Mouse (Mus musculus) monocyte, adult 5-6 weeks (primary cell): ENCODE measurements at regions not wholly inside any gene's neighbourhood (a gene's known extent, or its start where the extent isn't known, plus 50 kb on each side); places are given as distances from the start of the nearest gene placed in this dataset.

Experiments used
- ATAC-seq: fragments of 153-309, 156-312 bp; replicated peaks from 2 replicates; pipeline ENCODE4 v1.8.0; 2017; ENCODE audit warnings: mild to moderate bottlenecking; ENCODE audit not compliant: low TSS enrichment, insufficient number of reproducible peaks, severe bottlenecking, poor library complexity, low FRiP score

- no peak for ATAC-seq
These were observed 416.4 kb downstream of the Fut8 start for GRCm38 (mm10) chr12:77654282-77654681.

- no peak for ATAC-seq
These were observed 419.1 kb downstream of the Fut8 start for GRCm38 (mm10) chr12:77657060-77657459.

GRCm38 (mm10) chr12:77657878-77658277 lies 420.0 kb downstream of the Fut8 start:
- no peak for ATAC-seq

DNA sequence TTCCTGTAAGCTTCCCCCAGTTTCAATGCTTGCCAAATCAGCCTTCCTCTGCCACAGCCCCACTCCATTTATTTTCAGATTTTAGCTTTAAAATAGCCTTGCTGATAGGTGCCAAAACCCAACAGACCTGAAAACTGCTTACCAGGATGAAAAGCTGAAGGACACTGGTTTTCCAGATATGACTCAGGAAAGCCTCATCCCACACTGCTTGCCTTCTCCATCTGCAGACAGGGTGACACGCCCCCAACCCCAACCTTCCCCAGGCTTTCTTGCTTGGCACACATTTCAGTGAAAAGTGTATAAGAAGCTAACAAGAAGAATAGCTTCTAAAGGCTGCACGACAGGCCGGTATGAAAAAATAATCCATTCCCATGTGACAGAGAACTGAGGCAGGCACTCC lies 425.3 kb downstream of the Fut8 start:
- no peak for ATAC-seq

GRCm38 (mm10) chr12:77663665-77664374 lies 425.9 kb downstream of the Fut8 start:
- ATAC-seq = no peak

DNA sequence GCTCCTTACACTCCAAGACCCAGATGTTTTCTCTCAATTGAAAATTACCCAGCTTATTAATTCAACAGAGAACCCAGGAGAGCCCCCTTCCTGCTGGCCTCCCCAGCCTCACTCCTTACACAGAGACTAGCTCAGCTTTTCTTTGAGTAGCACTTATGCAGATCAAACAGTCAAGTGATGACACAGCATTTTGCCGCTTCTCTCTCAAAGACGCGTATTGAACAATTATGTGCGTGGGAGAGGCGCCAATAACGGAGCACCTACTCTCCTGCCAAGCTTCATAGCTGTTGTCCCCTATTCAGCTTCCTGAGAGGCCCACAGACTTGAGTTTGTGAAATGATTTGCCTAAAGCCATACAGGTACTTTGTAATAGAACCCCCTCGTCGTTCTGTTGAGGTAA lies 428.5 kb downstream of the Fut8 start:
- ATAC-seq = no peak

GRCm38 (mm10) chr12:77667151-77667874 lies 429.4 kb downstream of the Fut8 start:
- ATAC-seq = no peak

- ATAC-seq = no peak
These were observed 429.9 kb downstream of the Fut8 start for GRCm38 (mm10) chr12:77667875-77668204.

- ATAC-seq = no peak
These were observed 432.6 kb downstream of the Fut8 start for GRCm38 (mm10) chr12:77670531-77670930.

- no peak for ATAC-seq
These were observed 436.4 kb downstream of the Fut8 start for GRCm38 (mm10) chr12:77674352-77674751.

GRCm38 (mm10) chr12:77674755-77675154 lies 436.8 kb downstream of the Fut8 start:
- ATAC-seq = peak; percentile 59; the same call in 1 of the 2 replicates

DNA sequence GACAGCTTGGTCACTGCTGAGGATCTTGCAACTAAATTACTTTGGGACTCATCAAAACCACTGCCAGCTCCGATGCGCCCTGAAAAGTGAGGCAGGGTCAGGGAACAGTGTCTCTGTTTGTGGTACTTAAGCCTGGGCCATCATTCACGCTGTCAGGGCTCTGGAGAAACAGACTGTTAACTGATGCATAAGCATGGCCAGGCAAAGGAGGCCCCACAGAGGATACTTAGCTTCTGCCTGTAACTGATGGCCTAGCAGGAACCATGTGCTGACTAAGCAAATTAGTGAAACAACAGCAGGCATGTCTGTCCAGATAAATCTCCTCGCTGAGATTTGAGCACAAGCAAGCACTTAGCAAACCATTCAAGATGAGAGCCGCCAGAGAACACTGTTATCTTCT lies 440.1 kb downstream of the Fut8 start:
- no peak for ATAC-seq

DNA sequence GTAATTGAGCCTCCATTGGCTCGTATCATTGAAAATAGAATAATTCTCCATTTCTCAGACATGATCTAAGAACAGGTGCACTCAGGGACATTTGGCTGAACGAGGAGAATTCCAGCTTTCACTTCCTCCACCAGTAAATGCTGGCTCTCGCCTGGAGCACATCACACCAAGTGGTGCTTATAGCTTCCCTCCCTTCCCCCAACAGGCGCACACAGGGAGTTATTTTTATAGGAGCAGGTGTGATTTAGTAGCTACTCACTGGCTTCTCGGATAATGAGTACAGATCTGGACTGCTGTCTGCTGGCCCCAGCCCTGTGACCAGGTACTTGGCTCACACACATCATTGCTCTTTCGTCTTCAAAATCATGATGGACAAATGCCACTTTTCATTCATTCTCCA lies 456.2 kb downstream of the Fut8 start:
- no peak for ATAC-seq

DNA sequence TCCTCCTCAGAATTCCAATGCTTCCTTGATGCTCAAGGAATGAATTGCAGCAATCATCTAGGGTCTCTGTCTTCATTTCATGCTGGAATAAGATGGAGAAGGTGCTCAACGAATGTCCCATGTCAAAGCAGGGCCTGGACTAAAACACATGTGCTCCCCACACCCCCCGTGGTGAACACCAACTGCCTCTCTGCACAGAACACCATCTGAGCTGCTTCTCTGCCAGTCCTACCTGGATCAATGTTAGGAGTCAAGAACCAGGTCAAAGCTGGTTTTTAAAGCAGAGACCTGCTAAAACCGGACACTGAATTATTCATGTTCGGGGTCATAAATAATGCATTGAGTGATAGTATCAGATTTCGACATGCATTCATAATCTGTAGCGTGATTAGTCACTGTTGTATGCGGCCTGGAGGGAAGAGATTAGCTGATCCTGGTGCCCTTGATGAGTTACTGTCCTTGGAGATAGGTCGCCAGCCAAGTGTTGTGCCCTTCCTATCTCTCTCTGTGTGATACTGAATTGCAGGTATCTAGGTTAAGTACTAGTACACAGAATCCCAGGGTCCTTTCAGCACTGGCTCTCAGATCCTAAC lies 458.2 kb downstream of the Fut8 start:
- no peak for ATAC-seq

DNA sequence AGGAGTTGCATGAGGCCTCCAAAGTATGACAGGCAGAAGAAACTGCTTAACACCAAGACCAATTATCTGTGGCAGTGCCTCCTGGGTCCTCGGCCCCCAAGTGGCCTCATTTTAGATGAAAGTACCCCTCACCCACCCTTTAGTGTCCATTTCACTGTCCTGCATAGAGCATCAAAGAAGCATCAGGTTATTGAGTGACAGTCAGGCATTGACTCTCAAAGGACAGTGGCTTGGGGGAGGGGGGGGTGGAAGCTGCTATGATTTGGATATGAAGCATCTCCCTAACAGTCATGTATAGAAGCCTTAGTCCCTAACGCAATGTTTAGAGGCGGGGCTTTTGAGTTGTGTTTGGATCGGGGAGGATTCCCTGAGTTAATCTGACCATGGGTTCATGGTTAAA lies 458.7 kb downstream of the Fut8 start:
- no peak for ATAC-seq

DNA sequence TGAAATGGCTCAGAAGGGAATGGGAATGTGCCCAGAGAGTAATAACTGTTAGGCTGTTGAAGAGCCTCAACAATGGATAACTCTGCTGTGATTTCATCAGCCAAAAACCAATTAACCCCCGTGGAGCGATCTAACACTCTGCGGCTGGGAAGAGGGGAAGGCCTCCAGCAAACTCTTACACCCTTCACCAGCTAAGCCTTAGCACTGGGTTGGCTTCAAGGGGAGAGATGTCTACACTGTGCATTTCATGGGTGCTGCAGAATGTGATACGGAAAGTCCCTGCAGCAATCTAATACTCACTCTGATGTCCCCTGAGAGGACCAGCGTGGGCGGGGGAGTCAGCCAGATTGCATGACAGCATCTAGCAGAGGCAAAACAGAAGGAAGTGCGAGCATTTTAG lies 460.2 kb downstream of the Fut8 start:
- no peak for ATAC-seq

DNA sequence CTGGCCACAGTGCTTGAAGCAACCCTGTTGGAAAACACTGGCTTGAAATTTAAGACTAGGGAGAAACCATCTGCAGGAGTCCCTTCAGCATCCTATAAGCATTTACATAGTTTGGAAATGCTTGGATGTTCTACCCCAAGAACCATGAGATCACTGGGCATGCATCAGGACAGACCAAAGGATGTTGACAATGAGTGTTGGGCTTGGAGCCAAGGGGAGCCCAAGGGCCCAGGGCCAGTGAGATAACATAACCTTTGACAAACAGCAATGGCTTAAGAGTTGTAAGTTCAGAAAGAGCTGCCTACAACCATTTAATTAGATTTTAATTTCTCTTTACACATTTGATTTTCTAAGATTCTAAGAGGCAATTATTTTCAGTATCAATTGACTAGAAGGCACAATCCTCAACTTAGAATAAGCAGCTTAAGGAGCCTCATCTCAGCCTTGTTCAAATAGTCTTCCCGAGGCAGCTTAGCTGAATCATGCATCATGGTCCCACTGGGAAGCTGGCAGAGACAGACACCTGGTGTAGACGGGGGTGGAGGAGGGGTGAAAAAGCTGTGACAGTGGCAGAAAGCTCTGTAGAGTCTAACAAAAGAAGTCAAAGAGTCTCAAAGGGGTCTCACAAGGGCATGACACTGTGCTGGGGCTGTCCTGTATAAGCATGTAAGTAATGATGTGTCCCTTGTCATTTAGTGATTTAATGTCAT lies 462.1 kb downstream of the Fut8 start:
- no peak for ATAC-seq

GRCm38 (mm10) chr12:77715506-77715905 lies 477.6 kb downstream of the Fut8 start:
- ATAC-seq = no peak

- no peak for ATAC-seq
These were observed 478.1 kb downstream of the Fut8 start for GRCm38 (mm10) chr12:77715979-77716378.

DNA sequence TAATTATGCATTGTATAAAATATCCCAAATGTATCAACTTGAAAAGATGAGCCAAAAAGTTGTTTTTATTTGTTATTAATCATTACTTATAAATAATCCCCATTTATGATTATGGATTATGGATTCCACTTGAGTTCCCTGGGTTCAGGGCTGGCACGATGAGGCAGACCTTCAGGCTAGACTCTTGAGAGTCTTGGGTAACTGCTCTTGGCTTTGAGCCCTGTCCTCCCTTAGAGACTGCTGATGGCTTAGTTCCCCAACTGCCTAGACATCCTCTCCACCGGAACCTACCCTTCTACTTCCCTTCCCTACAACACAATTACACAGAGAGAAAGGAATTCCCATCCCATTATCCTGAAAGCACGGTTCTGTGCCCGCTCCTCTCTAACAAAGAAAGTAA lies 466.3 kb upstream of the Gm6657 start:
- ATAC-seq = no peak
